Mouse (Mus musculus) cerebellum, postnatal 36 days (tissue): ENCODE data around the gene Camk2b.
"Not testable (repeated sequence)": the region's sequence is repeated elsewhere in the genome, so short reads cannot be mapped to it uniquely, and the experiment has no call there.

Experiments
- DNase-seq, 2 experiments: peaks; one replicate each; pipeline ENCODE4 v3.0.0; 2021 to 2022; ENCODE audit warnings: mixed read lengths in 2 of 2

Gene Camk2b

GRCm38 (mm10) chr11:5931947-5932346 lies 134.2 kb downstream of the Camk2b start:
- DNase-seq, result not testable (repeated sequence)

DNA sequence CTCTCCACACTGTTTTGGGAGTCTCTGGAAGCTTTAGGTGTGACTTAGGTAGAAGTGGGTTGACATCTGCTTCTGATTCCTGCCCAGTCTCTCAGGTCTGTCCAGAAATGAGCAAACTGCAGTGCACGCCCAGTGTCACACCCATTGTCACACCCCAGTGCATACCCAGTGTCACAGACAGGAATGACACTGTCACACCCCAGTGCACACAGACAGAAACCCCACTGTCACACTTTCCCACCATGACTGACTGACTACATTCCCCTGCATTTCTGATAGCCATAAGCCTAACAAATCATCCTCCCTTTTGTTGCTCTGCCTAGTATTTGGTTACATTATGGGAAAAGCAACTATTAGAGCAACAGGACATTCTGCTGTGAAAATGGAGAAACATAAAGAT lies 135.6 kb downstream of the Camk2b start:
- DNase-seq, result no peak

DNA sequence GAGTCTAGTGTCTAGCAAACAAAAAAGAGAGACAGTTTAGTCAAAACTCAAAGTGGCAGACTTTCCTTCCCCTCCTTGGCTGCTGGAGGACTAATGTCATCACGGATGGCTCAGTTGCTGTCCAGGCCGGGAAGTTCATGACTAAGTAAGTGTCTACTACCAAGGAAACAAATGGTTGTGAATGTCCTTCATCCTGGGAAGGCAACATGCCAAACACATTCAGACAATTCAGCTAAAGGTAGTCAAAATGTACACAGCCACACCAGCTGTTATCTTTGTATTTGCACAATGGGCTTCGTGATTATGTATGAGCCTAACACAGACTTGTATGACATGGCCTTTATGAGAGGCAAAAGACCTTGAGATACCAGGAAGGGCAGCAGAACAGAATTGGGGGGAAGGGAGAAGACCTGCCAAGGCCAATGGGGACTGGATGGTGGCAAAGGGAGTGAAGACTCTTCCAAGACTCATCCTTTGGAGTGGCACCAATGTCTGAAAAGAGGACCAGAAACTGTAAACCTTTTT lies 139.4 kb downstream of the Camk2b start:
- DNase-seq, result no peak

DNA sequence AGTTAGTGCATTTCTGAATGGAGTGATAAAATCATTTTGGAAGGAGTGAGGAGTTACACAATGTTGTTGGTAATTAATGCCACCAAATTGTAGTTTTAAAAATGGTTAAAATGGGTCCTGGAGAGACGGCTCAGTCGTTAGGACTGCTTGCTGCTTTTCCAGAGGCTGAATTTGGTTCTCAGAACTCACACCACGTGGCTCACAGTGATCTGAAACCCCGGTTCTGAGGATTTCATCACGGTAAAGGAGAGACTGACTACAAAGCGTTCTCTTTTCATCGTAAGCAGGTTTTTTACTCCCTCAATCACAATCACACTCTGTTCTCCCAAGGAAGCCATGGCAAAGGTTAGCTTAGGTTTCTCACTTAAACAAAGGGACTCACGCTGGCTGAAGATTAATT lies 141.5 kb downstream of the Camk2b start:
- DNase-seq, result no peak

- DNase-seq, result no peak
Observed at GRCm38 (mm10) chr11:5920323-5920960, 145.7 kb downstream of the Camk2b start.
